8 mouse cellular contexts compared by ENCODE assay signal in genomic region chr8:84912391-84912790, GRCm38 (mm10). TPM values are rescaled to one million over a fixed set of nuclear protein-coding genes. Genes with fewer than 3 reads are reported as not detected.
DNase-seq lines count a peak whose midpoint lies in the region; ATAC-seq and TF ChIP-seq lines count a peak whose summit lies in the region.
"Had no signal": no experiment of that assay in that cellular context is flagged by ENCODE, and none has a peak within 500 bp of the region (broad histone marks: within the 10 kb centered on the region; RNA-seq: fewer than 3 reads in every experiment).

No protein-coding gene starts in this region.

- no peak for ATAC-seq in kidney, postnatal 0 days (replicated peaks; ENCODE audit: low FRiP score, low read depth)
- no peak for ATAC-seq in embryonic facial prominence, embryonic 12.5 days (ENCODE audit: insufficient number of reproducible peaks, insufficient read depth, low FRiP score, low TSS enrichment)
- ATAC-seq in hindbrain, embryonic 12.5 days (ENCODE audit: low FRiP score): no peak
- no peak for ATAC-seq in liver, postnatal 0 days
- no peak for ATAC-seq in megakaryocyte-erythroid progenitor cell, adult 5-6 weeks (replicated peaks; ENCODE audit: low FRiP score, low TSS enrichment, poor library complexity, severe bottlenecking)

- no peak for TF ChIP-seq POLR2A in kidney, adult 2 months (IDR thresholded peaks at IDR 0.05; ENCODE audit: low read depth, low read length)

- no peaks in the 10 kb centered on the region for H3K36me3 ChIP-seq in kidney, postnatal 0 days (ENCODE audit: insufficient read depth, low read length)
- H3K36me3 ChIP-seq in kidney, adult 2 months (ENCODE audit: control insufficient read depth, insufficient read depth, low read length): no peaks in the 10 kb centered on the region
- H3K36me3 ChIP-seq in embryonic facial prominence, embryonic 12.5 days: peaks cover 4% of the 10 kb centered on the region; the same call in 1 of the 2 replicates
- peaks cover 67% of the 10 kb centered on the region for H3K36me3 ChIP-seq in hindbrain, embryonic 12.5 days
- peaks cover 3% of the 10 kb centered on the region; the same call in 1 of the 2 replicates for H3K36me3 ChIP-seq in liver, postnatal 0 days (replicated peaks; ENCODE audit: insufficient read depth, low read length)

- peaks cover 9% of the 10 kb centered on the region for H3K27me3 ChIP-seq in kidney, postnatal 0 days (ENCODE audit: insufficient read depth, low read length)
- no peaks in the 10 kb centered on the region for H3K27me3 ChIP-seq in kidney, adult 2 months (replicated peaks; ENCODE audit: control insufficient read depth, insufficient read depth, low read length)
- H3K27me3 ChIP-seq in embryonic facial prominence, embryonic 12.5 days: peaks cover 70% of the 10 kb centered on the region
- H3K27me3 ChIP-seq in hindbrain, embryonic 12.5 days: peaks cover 86% of the 10 kb centered on the region
- H3K27me3 ChIP-seq in liver, postnatal 0 days (ENCODE audit: insufficient read depth, low read length): peaks cover 16% of the 10 kb centered on the region

- no peak overlapping the region for H3K9ac ChIP-seq in kidney, postnatal 0 days (ENCODE audit: low read depth, low read length)
- H3K9ac ChIP-seq in embryonic facial prominence, embryonic 12.5 days: no peak overlapping the region; the same call in 1 of the 2 replicates
- no peak overlapping the region for H3K9ac ChIP-seq in hindbrain, embryonic 12.5 days
- no peak overlapping the region for H3K9ac ChIP-seq in liver, postnatal 0 days (replicated peaks)

- H3K4me3 ChIP-seq in kidney, postnatal 0 days (replicated peaks; ENCODE audit: low read depth, low read length): peak overlapping the region; percentile 34
- no peak overlapping the region for H3K4me3 ChIP-seq in kidney, adult 2 months (ENCODE audit: insufficient read depth, low read depth, low read length)
- H3K4me3 ChIP-seq in embryonic facial prominence, embryonic 12.5 days: peak overlapping the region; percentile 40
- H3K4me3 ChIP-seq in hindbrain, embryonic 12.5 days: peak overlapping the region; percentile 32
- H3K4me3 ChIP-seq in liver, postnatal 0 days (ENCODE audit: low read depth, low read length): peak overlapping the region; percentile 35
- H3K4me3 ChIP-seq: myocyte had no signal

- no peak for TF ChIP-seq CTCF in kidney, postnatal 0 days (IDR thresholded peaks at IDR 0.05; ENCODE audit: low read depth)
- no peak for TF ChIP-seq CTCF in kidney, adult 2 months (conservative IDR thresholded peaks at IDR 0.05; ENCODE audit: insufficient read depth, insufficient read length, low read depth, low read length)
- TF ChIP-seq CTCF in liver, postnatal 0 days (IDR thresholded peaks at IDR 0.05; ENCODE audit: low read depth): no peak

- 19% methylated on average over 27 of the region's 27 CpGs for WGBS in kidney, postnatal 0 days
- WGBS in kidney, adult 2 months: 30% methylated on average over 27 of the region's 27 CpGs
- WGBS in embryonic facial prominence, embryonic 12.5 days: 19% methylated on average over 27 of the region's 27 CpGs
- WGBS in hindbrain, embryonic 12.5 days: 20% methylated on average over 27 of the region's 27 CpGs
- WGBS in liver, postnatal 0 days (ENCODE audit: insufficient replicate concordance): 23% methylated on average over 26 of the region's 27 CpGs

- H3K4me1 ChIP-seq in kidney, postnatal 0 days (replicated peaks; ENCODE audit: insufficient read depth, low read length): peaks cover 15% of the 10 kb centered on the region; the same call in 1 of the 2 replicates
- H3K4me1 ChIP-seq in kidney, adult 2 months (ENCODE audit: control insufficient read depth, insufficient read depth, low read length): no peaks in the 10 kb centered on the region; the same call in 1 of the 2 replicates
- peaks cover 23% of the 10 kb centered on the region for H3K4me1 ChIP-seq in embryonic facial prominence, embryonic 12.5 days
- peaks cover 21% of the 10 kb centered on the region for H3K4me1 ChIP-seq in hindbrain, embryonic 12.5 days
- peaks cover 28% of the 10 kb centered on the region for H3K4me1 ChIP-seq in liver, postnatal 0 days (ENCODE audit: insufficient read depth)

- peak overlapping the region; percentile 68 for H3K4me2 ChIP-seq in kidney, postnatal 0 days (ENCODE audit: low read length)
- H3K4me2 ChIP-seq in embryonic facial prominence, embryonic 12.5 days (replicated peaks): peak overlapping the region; percentile 88
- peak overlapping the region; percentile 55 for H3K4me2 ChIP-seq in hindbrain, embryonic 12.5 days (replicated peaks)
- peak overlapping the region; percentile 81 for H3K4me2 ChIP-seq in liver, postnatal 0 days (ENCODE audit: low read depth, low read length)

- no peak overlapping the region for H3K27ac ChIP-seq in kidney, postnatal 0 days
- H3K27ac ChIP-seq in kidney, adult 2 months (ENCODE audit: insufficient read depth, low read depth, low read length): no peak overlapping the region
- no peak overlapping the region for H3K27ac ChIP-seq in embryonic facial prominence, embryonic 12.5 days
- H3K27ac ChIP-seq in hindbrain, embryonic 12.5 days: no peak overlapping the region
- H3K27ac ChIP-seq in liver, postnatal 0 days (ENCODE audit: low read depth): no peak overlapping the region

- H3K9me3 ChIP-seq in kidney, postnatal 0 days (replicated peaks; ENCODE audit: low read length): no peaks in the 10 kb centered on the region
- no peaks in the 10 kb centered on the region for H3K9me3 ChIP-seq in embryonic facial prominence, embryonic 12.5 days
- H3K9me3 ChIP-seq in hindbrain, embryonic 12.5 days (replicated peaks): no peaks in the 10 kb centered on the region
- H3K9me3 ChIP-seq in liver, postnatal 0 days (ENCODE audit: low read length): no peaks in the 10 kb centered on the region

- TF ChIP-seq EP300 in liver, postnatal 0 days (IDR thresholded peaks at IDR 0.05; ENCODE audit: low read depth): no peak

- no peak for DNase-seq in kidney, postnatal 0 days (ENCODE audit: low spot score)
- no peak for DNase-seq in kidney, adult 2 months
- no peak for DNase-seq in liver, postnatal 0 days
- DNase-seq in right cerebral cortex, postnatal 14 days: no peak

RNA-seq across cellular contexts. Expression of gene Dnase2a, which starts 4.0 kb away (rescaled TPM):
- polyA plus RNA-seq in kidney, postnatal 0 days (2015; fragmentation: Nextera tagmentation; extraction: Ambion mirVana): 12.3 and 13.2 TPM in 2 replicates
- 19.0 and 20.1 TPM in 2 replicates for polyA plus RNA-seq in kidney, adult 2 months (2012; rRNA removed)
- polyA plus RNA-seq in embryonic facial prominence, embryonic 12.5 days (2016; fragmentation: Nextera tagmentation; extraction: Ambion mirVana): 14.8 and 15.4 TPM in 2 replicates
- 7.6 and 8.6 TPM in 2 replicates for polyA plus RNA-seq in hindbrain, embryonic 12.5 days (2016; fragmentation: Nextera tagmentation; extraction: Ambion mirVana)
- polyA plus RNA-seq in liver, postnatal 0 days (2015; fragmentation: Nextera tagmentation; extraction: Ambion mirVana): 15.4 and 16.0 TPM in 2 replicates
- 29.1 and 38.8 TPM in 2 replicates for total RNA-seq in megakaryocyte-erythroid progenitor cell, adult 5-6 weeks (2014; fragmentation: Nextera tagmentation)
- total RNA-seq in megakaryocyte-erythroid progenitor cell, adult 5-6 weeks (2017): 26.7 and 42.2 TPM in 2 replicates

RNA-seq across cellular contexts. Expression of gene Klf1, which starts 10.7 kb away (rescaled TPM):
- polyA plus RNA-seq in kidney, postnatal 0 days (2015; fragmentation: Nextera tagmentation; extraction: Ambion mirVana): 1.1 and 1.8 TPM in 2 replicates
- 3.2 and 6.0 TPM in 2 replicates for polyA plus RNA-seq in kidney, adult 2 months (2012; rRNA removed)
- polyA plus RNA-seq in embryonic facial prominence, embryonic 12.5 days (2016; fragmentation: Nextera tagmentation; extraction: Ambion mirVana): 4.7 and 5.4 TPM in 2 replicates
- 3.7 and 4.2 TPM in 2 replicates for polyA plus RNA-seq in hindbrain, embryonic 12.5 days (2016; fragmentation: Nextera tagmentation; extraction: Ambion mirVana)
- polyA plus RNA-seq in liver, postnatal 0 days (2015; fragmentation: Nextera tagmentation; extraction: Ambion mirVana): 133 and 149 TPM in 2 replicates
- 193 and 197 TPM in 2 replicates for total RNA-seq in megakaryocyte-erythroid progenitor cell, adult 5-6 weeks (2014; fragmentation: Nextera tagmentation)
- total RNA-seq in megakaryocyte-erythroid progenitor cell, adult 5-6 weeks (2017): 162 and 228 TPM in 2 replicates

RNA-seq across cellular contexts. Expression of gene Gcdh, which starts 18.7 kb away (rescaled TPM):
- 59.2 and 67.6 TPM in 2 replicates for polyA plus RNA-seq in kidney, postnatal 0 days (2015; fragmentation: Nextera tagmentation; extraction: Ambion mirVana)
- polyA plus RNA-seq in kidney, adult 2 months (2012; rRNA removed): 700 TPM in 2 replicates
- polyA plus RNA-seq in embryonic facial prominence, embryonic 12.5 days (2016; fragmentation: Nextera tagmentation; extraction: Ambion mirVana): 44.3 and 45.2 TPM in 2 replicates
- 32.8 and 35.0 TPM in 2 replicates for polyA plus RNA-seq in hindbrain, embryonic 12.5 days (2016; fragmentation: Nextera tagmentation; extraction: Ambion mirVana)
- 139 and 141 TPM in 2 replicates for polyA plus RNA-seq in liver, postnatal 0 days (2015; fragmentation: Nextera tagmentation; extraction: Ambion mirVana)
- total RNA-seq in megakaryocyte-erythroid progenitor cell, adult 5-6 weeks (2014; fragmentation: Nextera tagmentation): 34.7 and 51.0 TPM in 2 replicates
- 37.0 and 42.9 TPM in 2 replicates for total RNA-seq in megakaryocyte-erythroid progenitor cell, adult 5-6 weeks (2017)

RNA-seq across cellular contexts. Expression of gene Mast1, which starts 24.8 kb away (rescaled TPM):
- 0.04 and 0.08 TPM in 2 replicates for polyA plus RNA-seq in kidney, postnatal 0 days (2015; fragmentation: Nextera tagmentation; extraction: Ambion mirVana)
- polyA plus RNA-seq in kidney, adult 2 months (2012; rRNA removed): 0.18 and 0.38 TPM in 2 replicates
- 5.3 and 5.7 TPM in 2 replicates for polyA plus RNA-seq in embryonic facial prominence, embryonic 12.5 days (2016; fragmentation: Nextera tagmentation; extraction: Ambion mirVana)
- 36.8 and 37.9 TPM in 2 replicates for polyA plus RNA-seq in hindbrain, embryonic 12.5 days (2016; fragmentation: Nextera tagmentation; extraction: Ambion mirVana)
- polyA plus RNA-seq in liver, postnatal 0 days (2015; fragmentation: Nextera tagmentation; extraction: Ambion mirVana): 0.07 TPM in 1 of 2 replicates, not detected in the other
- total RNA-seq in megakaryocyte-erythroid progenitor cell, adult 5-6 weeks (2014; fragmentation: Nextera tagmentation): 0.45 TPM in 1 of 2 replicates, not detected in the other
- total RNA-seq in megakaryocyte-erythroid progenitor cell, adult 5-6 weeks (2017): 0.42 TPM in 1 of 2 replicates, not detected in the other
- polyA plus RNA-seq: myocyte had no signal

RNA-seq across cellular contexts. Expression of gene Rtbdn, which starts 34.4 kb away (rescaled TPM):
- polyA plus RNA-seq in kidney, postnatal 0 days (2015; fragmentation: Nextera tagmentation; extraction: Ambion mirVana): 0.09 TPM in 1 of 2 replicates, not detected in the other
- not detected in 2 replicates for polyA plus RNA-seq in kidney, adult 2 months (2012; rRNA removed)
- 0.50 and 0.52 TPM in 2 replicates for polyA plus RNA-seq in embryonic facial prominence, embryonic 12.5 days (2016; fragmentation: Nextera tagmentation; extraction: Ambion mirVana)
- polyA plus RNA-seq in hindbrain, embryonic 12.5 days (2016; fragmentation: Nextera tagmentation; extraction: Ambion mirVana): 1.5 and 1.6 TPM in 2 replicates
- 0.09 TPM in 1 of 2 replicates, not detected in the other for polyA plus RNA-seq in liver, postnatal 0 days (2015; fragmentation: Nextera tagmentation; extraction: Ambion mirVana)
- not detected in 2 replicates for total RNA-seq in megakaryocyte-erythroid progenitor cell, adult 5-6 weeks (2014; fragmentation: Nextera tagmentation)
- not detected in 2 replicates for total RNA-seq in megakaryocyte-erythroid progenitor cell, adult 5-6 weeks (2017)
- polyA plus RNA-seq: myocyte had no signal

Comparison
In these comparisons a context has a peak if more than half of its experiments do, and no peak if none do; other contexts are left out.
1. RNA of gene Klf1, which starts 10.7 kb away (polyA plus RNA-seq): 133 to 149 TPM in liver, postnatal 0 days; 4.7 to 5.4 TPM in embryonic facial prominence, embryonic 12.5 days, 3.7 to 4.2 TPM in hindbrain, embryonic 12.5 days, 3.2 to 6.0 TPM in kidney, adult 2 months and 1.1 to 1.8 TPM in kidney, postnatal 0 days; every median in the first group is over 10 times any median in the second.
2. Peak in every context shown above with its lines, with median percentiles within 50 percentile points of each other: H3K4me2 ChIP-seq.